Mouse (Mus musculus) MEL (cell line): ENCODE data around the gene Sik3. TPM values are rescaled to one million over a fixed set of nuclear protein-coding genes. Genes with fewer than 3 reads are reported as not detected.
"Not testable (repeated sequence)": the region's sequence is repeated elsewhere in the genome, so short reads cannot be mapped to it uniquely, and the experiment has no call there.

Experiments used
- DNase-seq: peaks from one replicate; pipeline ENCODE4 v3.0.0; 2011; ENCODE audit warnings: low read depth, low spot score
- H3K27ac ChIP-seq: 2 replicates; pipeline ENCODE4 v1.5.1; 2012; ENCODE audit warnings: low read depth, mild to moderate bottlenecking, control low read depth, low read length, moderate library complexity; ENCODE audit not compliant: control insufficient read depth
- H3K27me3 ChIP-seq, 2 experiments: fragments of 150-350 bp in 1 of 2; sonication (generic) in 1 of 2; 2 replicates each; pipeline ENCODE4 v1.6.1; 2012; ENCODE audit warnings: low read length in 2 of 2, mild to moderate bottlenecking in 2 of 2, improper control_type of control experiment in 1 of 2, moderate library complexity in 1 of 2; ENCODE audit not compliant: insufficient read depth in 2 of 2, control insufficient read depth in 1 of 2
- H3K36me3 ChIP-seq, 2 experiments: 2 replicates each; pipeline ENCODE4 v1.6.1; 2012 to 2014; ENCODE audit warnings: low read length in 2 of 2, improper control_type of control experiment in 1 of 2, inconsistent platforms in 1 of 2, mild to moderate bottlenecking in 1 of 2; ENCODE audit not compliant: insufficient read depth in 2 of 2, control insufficient read depth in 1 of 2
- H3K4me1 ChIP-seq, 2 experiments: fragments of 150-350 bp in 1 of 2; sonication (generic) in 1 of 2; 2 replicates each; pipeline ENCODE4 v1.6.1; 2012; ENCODE audit warnings: low read length in 2 of 2, improper control_type of control experiment in 1 of 2, mild to moderate bottlenecking in 1 of 2; ENCODE audit not compliant: insufficient read depth in 2 of 2, control insufficient read depth in 1 of 2
- H3K4me3 ChIP-seq, 2 experiments: fragments of 150-350 bp in 1 of 2; sonication (generic) in 1 of 2; 2 replicates each; pipeline ENCODE4 v1.5.1; 2012; ENCODE audit warnings: low read depth in 2 of 2, low read length in 2 of 2, mild to moderate bottlenecking in 2 of 2, moderate library complexity in 2 of 2, control low read depth in 1 of 2, improper control_type of control experiment in 1 of 2; ENCODE audit not compliant: control insufficient read depth in 1 of 2, insufficient read depth in 1 of 2
- H3K79me2 ChIP-seq: 2 replicates; pipeline ENCODE4 v1.6.1; 2012; ENCODE audit warnings: mild to moderate bottlenecking, low read length, moderate library complexity; ENCODE audit not compliant: control insufficient read depth, poor library complexity, insufficient read depth
- H3K9ac ChIP-seq: 2 replicates; pipeline ENCODE4 v1.6.1; 2012; ENCODE audit warnings: low read depth, mild to moderate bottlenecking, control low read depth, low read length, moderate library complexity; ENCODE audit not compliant: control insufficient read depth, poor library complexity, severe bottlenecking
- H3K9me3 ChIP-seq: fragments of 150-350 bp; sonication (generic); replicated peaks from 2 replicates; pipeline ENCODE4 v1.6.1; 2012; ENCODE audit warnings: mild to moderate bottlenecking, low read length, improper control_type of control experiment, moderate library complexity; ENCODE audit not compliant: insufficient read depth
- BHLHE40 ChIP-seq: IDR thresholded peaks from 2 replicates; pipeline ENCODE4 v1.6.1; 2012; ENCODE audit warnings: low read depth, mild to moderate bottlenecking, inconsistent platforms, low read length, improper control_type of control experiment, borderline replicate concordance
- CHD1 ChIP-seq: IDR thresholded peaks from 2 replicates; pipeline ENCODE4 v1.6.1; 2012; ENCODE audit warnings: low read depth, mild to moderate bottlenecking, inconsistent platforms, low read length, improper control_type of control experiment
- CHD2 ChIP-seq: IDR thresholded peaks from 2 replicates; pipeline ENCODE4 v1.6.1; 2011; ENCODE audit warnings: low read length, improper control_type of control experiment
- CTCF ChIP-seq, 3 experiments: IDR thresholded peaks in 2 of 3; conservative IDR thresholded peaks in 1 of 3; 2 replicates each; pipeline ENCODE4 v1.5.1; 2011 to 2012; ENCODE audit warnings: low read length in 3 of 3, low read depth in 2 of 3, mild to moderate bottlenecking in 2 of 3, improper control_type of control experiment in 1 of 3, inconsistent platforms in 1 of 3, mixed read lengths in 1 of 3, moderate library complexity in 1 of 3; ENCODE audit not compliant: control insufficient read depth in 1 of 3, insufficient read depth in 1 of 3, poor library complexity in 1 of 3, severe bottlenecking in 1 of 3
- E2F4 ChIP-seq: IDR thresholded peaks from 2 replicates; pipeline ENCODE4 v1.6.1; 2011; ENCODE audit warnings: low read depth, low read length, improper control_type of control experiment, borderline replicate concordance
- EP300 ChIP-seq, 2 experiments: IDR thresholded peaks; 2 replicates each; pipeline ENCODE4 v1.6.1; 2011; ENCODE audit warnings: improper control_type of control experiment in 2 of 2, low read length in 2 of 2, low read depth in 1 of 2, mild to moderate bottlenecking in 1 of 2
- GABPA ChIP-seq: IDR thresholded peaks from 2 replicates; pipeline ENCODE4 v1.6.1; 2012; ENCODE audit warnings: low read depth, mild to moderate bottlenecking, inconsistent platforms, low read length, improper control_type of control experiment, moderate library complexity
- JUND ChIP-seq: IDR thresholded peaks from 2 replicates; pipeline ENCODE4 v1.6.1; 2011; ENCODE audit warnings: low read depth, mild to moderate bottlenecking, improper control_type of control experiment, low read length
- KAT2A ChIP-seq: conservative IDR thresholded peaks from 2 replicates; pipeline ENCODE4 v1.6.1; 2012; ENCODE audit warnings: low read depth, low read length, improper control_type of control experiment, inconsistent platforms
- MAFK ChIP-seq: IDR thresholded peaks from 2 replicates; pipeline ENCODE4 v1.6.1; 2011; ENCODE audit warnings: low read depth, mild to moderate bottlenecking, low read length, improper control_type of control experiment, borderline replicate concordance
- MAX ChIP-seq: IDR thresholded peaks from 2 replicates; pipeline ENCODE4 v1.6.1; 2011; ENCODE audit warnings: low read length, improper control_type of control experiment
- MEF2A ChIP-seq: IDR thresholded peaks from 2 replicates; pipeline ENCODE4 v1.6.1; 2014; ENCODE audit warnings: low read depth, mild to moderate bottlenecking, inconsistent platforms, low read length, improper control_type of control experiment; ENCODE audit not compliant: poor library complexity, insufficient replicate concordance, severe bottlenecking; ENCODE audit errors: extremely low read depth
- POLR2A ChIP-seq, 2 experiments: IDR thresholded peaks; 2 replicates each; pipeline ENCODE4 v1.6.1; 2011 to 2012; ENCODE audit warnings: low read length in 2 of 2, mild to moderate bottlenecking in 2 of 2, control low read depth in 1 of 2, improper control_type of control experiment in 1 of 2, low read depth in 1 of 2, moderate library complexity in 1 of 2; ENCODE audit not compliant: control insufficient read depth in 1 of 2, insufficient read depth in 1 of 2, poor library complexity in 1 of 2
- POLR2AphosphoS2 ChIP-seq: IDR thresholded peaks from 2 replicates; pipeline ENCODE4 v1.6.1; 2011; ENCODE audit warnings: low read length, improper control_type of control experiment
- POLR2AphosphoS5 ChIP-seq: IDR thresholded peaks from 2 replicates; pipeline ENCODE4 v1.6.1; 2012; ENCODE audit warnings: low read depth, borderline replicate concordance, mild to moderate bottlenecking, inconsistent platforms, low read length, moderate library complexity, mixed read lengths
- RAD21 ChIP-seq: IDR thresholded peaks from 2 replicates; pipeline ENCODE4 v1.6.1; 2011; ENCODE audit warnings: mild to moderate bottlenecking, low read depth, low read length, improper control_type of control experiment
- SIN3A ChIP-seq: IDR thresholded peaks from 2 replicates; pipeline ENCODE4 v1.6.1; 2012; ENCODE audit warnings: low read length, improper control_type of control experiment, inconsistent platforms
- SMC3 ChIP-seq: IDR thresholded peaks from 2 replicates; pipeline ENCODE4 v1.6.1; 2011; ENCODE audit warnings: low read depth, low read length, improper control_type of control experiment
- TAL1 ChIP-seq: IDR thresholded peaks from 2 replicates; pipeline ENCODE4 v1.6.1; 2012; ENCODE audit warnings: mild to moderate bottlenecking, inconsistent platforms, low read length, moderate library complexity, mixed read lengths
- TCF12 ChIP-seq: IDR thresholded peaks from 2 replicates; pipeline ENCODE4 v1.6.1; 2014; ENCODE audit warnings: low read depth, mild to moderate bottlenecking, inconsistent platforms, low read length, improper control_type of control experiment, moderate library complexity
- USF1 ChIP-seq: IDR thresholded peaks from 2 replicates; pipeline ENCODE4 v1.6.1; 2014; ENCODE audit warnings: low read depth, mild to moderate bottlenecking, inconsistent platforms, low read length, improper control_type of control experiment, moderate library complexity
- ZMIZ1 ChIP-seq: IDR thresholded peaks from 2 replicates; pipeline ENCODE4 v1.6.1; 2012; ENCODE audit warnings: low read depth, mild to moderate bottlenecking, inconsistent platforms, low read length, improper control_type of control experiment, moderate library complexity
- ZNF384 ChIP-seq: IDR thresholded peaks from 2 replicates; pipeline ENCODE4 v1.6.1; 2012; ENCODE audit warnings: low read depth, mild to moderate bottlenecking, inconsistent platforms, low read length, improper control_type of control experiment
- polyA plus RNA-seq, 2 experiments: library from polyadenylated mRNA; stranded (reverse) in 1 of 2; unstranded in 1 of 2; fragments of >175 nt in 1 of 2; fragments of >200 nt in 1 of 2; gene quantifications; 2 replicates each; pipeline versions ENCODE4 v1.2.1 to v1.2.4; 2012; ENCODE audit warnings: low replicate concordance in 2 of 2, low read depth in 1 of 2; ENCODE audit not compliant: insufficient read length in 2 of 2, insufficient read depth in 1 of 2, missing spikeins in 1 of 2
- total RNA-seq: library from RNA; depleted of rRNA; stranded (reverse); fragments of 300-350 nt; gene quantifications from 2 replicates; pipeline ENCODE4 v1.2.3, GENCODE M21; 2012

Gene Sik3
- total and polyA plus RNA-seq, 3 experiments = 78.7 to 111 TPM; not detected in 1

GRCm38 (mm10) chr9:46155026-46155425 is 142.4 kb downstream of the Sik3 start:
- peaks cover 15% of the 10 kb centered on the region for H3K79me2 ChIP-seq
- DNase-seq = no peak
- no peaks in the 10 kb centered on the region for H3K27me3 ChIP-seq
- peaks cover 20 to 51% of the 10 kb centered on the region in 2 experiments for H3K36me3 ChIP-seq
- H3K27ac ChIP-seq = no peak overlapping the region
- no peaks in the 10 kb centered on the region for H3K9me3 ChIP-seq
- H3K4me1 ChIP-seq = peaks cover 31 to 37% of the 10 kb centered on the region in 2 experiments
- TF ChIP-seq JUND (no peak), MAFK (no peak), SMC3 (no peak), SIN3A (no peak), GABPA (no peak), MEF2A (no peak), E2F4 (no peak), CTCF (IDR thresholded peaks at IDR 0.05 in 2 of 3, conservative IDR thresholded peaks at IDR 0.05 in 1 of 3; ENCODE audit: control insufficient read depth in 1 of 3, insufficient read depth in 1 of 3, low read depth in 2 of 3, low read length in 3 of 3, poor library complexity in 1 of 3, severe bottlenecking in 1 of 3) (no peak), USF1 (no peak), ZMIZ1 (no peak), ZNF384 (no peak), TAL1 (no peak), POLR2AphosphoS2 (no peak), BHLHE40 (no peak), CHD2 (no peak)
- TF ChIP-seq, all 39 proteins: peak for 0
- H3K4me3 ChIP-seq = no peak overlapping the region
- H3K9ac ChIP-seq = no peak overlapping the region

DNA sequence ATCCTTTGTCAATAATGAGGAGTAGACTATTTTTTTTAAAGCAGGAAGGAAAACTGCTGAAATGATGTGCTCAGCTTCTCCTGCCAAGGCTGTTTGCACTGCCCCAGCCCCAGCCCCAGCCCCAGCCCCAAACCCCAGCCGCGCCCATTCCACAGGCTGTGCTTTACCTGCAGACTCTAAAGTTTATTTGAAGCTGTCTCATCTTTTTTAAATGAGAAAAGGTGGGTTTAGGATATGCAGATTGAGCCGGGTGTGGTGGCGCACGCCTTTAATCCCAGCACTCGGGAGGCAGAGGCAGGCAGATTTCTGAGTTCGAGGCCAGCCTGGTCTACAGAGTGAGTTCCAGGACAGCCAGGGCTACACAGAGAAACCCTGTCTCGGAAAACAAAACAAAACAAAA is 143.2 kb downstream of the Sik3 start:
- H3K9ac ChIP-seq, H3K27ac ChIP-seq, H3K4me3 ChIP-seq, DNase-seq, H3K27me3 ChIP-seq, H3K9me3 ChIP-seq: not testable (repeated sequence)
- H3K4me1 ChIP-seq = peaks cover 23 to 30% of the 10 kb centered on the region in 2 experiments
- peaks cover 12% of the 10 kb centered on the region for H3K79me2 ChIP-seq
- H3K36me3 ChIP-seq = peaks cover 25 to 43% of the 10 kb centered on the region in 2 experiments

GRCm38 (mm10) chr9:46156711-46157110 is 144.1 kb downstream of the Sik3 start:
- Histone ChIP-seq H3K4me1 (peaks cover 14 to 21% of the 10 kb centered on the region in 2 experiments), H3K36me3 (peaks cover 25 to 34% of the 10 kb centered on the region in 2 experiments), H3K9me3 (no peaks in the 10 kb centered on the region), H3K27me3 (no peaks in the 10 kb centered on the region), H3K27ac (no peak overlapping the region), H3K4me3 (no peak overlapping the region), H3K79me2 (peaks cover 4% of the 10 kb centered on the region; the same call in 1 of the 2 replicates), H3K9ac (no peak overlapping the region)
- TF ChIP-seq MAX (no peak), ZNF384 (no peak), TCF12 (no peak), RAD21 (no peak), CHD2 (no peak), MEF2A (no peak), POLR2AphosphoS2 (no peak), POLR2AphosphoS5 (no peak), GABPA (no peak), SMC3 (no peak), POLR2A (IDR thresholded peaks at IDR 0.05; ENCODE audit: control insufficient read depth in 1 of 2, insufficient read depth in 1 of 2, low read depth in 1 of 2, low read length in 2 of 2, poor library complexity in 1 of 2) (no peak), CHD1 (no peak), EP300 (IDR thresholded peaks at IDR 0.05; ENCODE audit: low read depth in 1 of 2, low read length in 2 of 2) (no peak), KAT2A (no peak)
- no peak for DNase-seq
